10 mouse cellular contexts compared by ENCODE assay signal in genomic region chr8:103912983-103913926, GRCm38 (mm10).
DNase-seq lines count a peak whose midpoint lies in the region; ATAC-seq and TF ChIP-seq lines count a peak whose summit lies in the region.
"Had no signal": no experiment of that assay in that cellular context is flagged by ENCODE, and none has a peak within 500 bp of the region (broad histone marks: within the 10 kb centered on the region; RNA-seq: fewer than 3 reads in every experiment).

No protein-coding gene starts in this region.

- H3K9ac ChIP-seq in hindbrain, embryonic 13.5 days: no peak overlapping the region
- H3K9ac ChIP-seq in hindbrain, embryonic 11.5 days (ENCODE audit: low read depth, low read length): no peak overlapping the region
- H3K9ac ChIP-seq: forebrain, embryonic 13.5 days; midbrain, embryonic 12.5 days had no signal

- 0 out of 2 replicates have a peak, but pooled peaks cover 4% of the 10 kb centered on the region for H3K4me1 ChIP-seq in hindbrain, embryonic 13.5 days (replicated peaks)
- H3K4me1 ChIP-seq in hindbrain, embryonic 11.5 days (replicated peaks; ENCODE audit: control insufficient read depth, insufficient read depth, low read length): no peaks in the 10 kb centered on the region
- H3K4me1 ChIP-seq: forebrain, embryonic 13.5 days; midbrain, embryonic 12.5 days had no signal

- no peak overlapping the region for H3K27ac ChIP-seq in hindbrain, embryonic 13.5 days
- H3K27ac ChIP-seq in hindbrain, embryonic 11.5 days (ENCODE audit: low read depth, low read length): no peak overlapping the region
- H3K27ac ChIP-seq: forebrain, embryonic 13.5 days; midbrain, embryonic 12.5 days had no signal

- H3K27me3 ChIP-seq in hindbrain, embryonic 13.5 days: no peaks in the 10 kb centered on the region
- H3K27me3 ChIP-seq in hindbrain, embryonic 11.5 days (ENCODE audit: control insufficient read depth, insufficient read depth, low read length): no peaks in the 10 kb centered on the region
- H3K27me3 ChIP-seq: forebrain, embryonic 13.5 days had no signal

- H3K4me3 ChIP-seq in hindbrain, embryonic 13.5 days: no peak overlapping the region
- no peak overlapping the region for H3K4me3 ChIP-seq in hindbrain, embryonic 11.5 days (ENCODE audit: low read depth, low read length)
- H3K4me3 ChIP-seq: forebrain, embryonic 13.5 days; midbrain, embryonic 12.5 days had no signal

- no peak for TF ChIP-seq POLR2A in brain, embryonic 14.5 days (IDR thresholded peaks at IDR 0.05; ENCODE audit: borderline replicate concordance, extremely low read depth, insufficient read depth, insufficient read length, poor library complexity, severe bottlenecking)

- WGBS in hindbrain, embryonic 13.5 days: 84% methylated on average over 9 of the region's 9 CpGs
- 83% methylated on average over 9 of the region's 9 CpGs for WGBS in hindbrain, embryonic 11.5 days

- TF ChIP-seq CTCF in brain, embryonic 14.5 days (IDR thresholded peaks at IDR 0.05; ENCODE audit: borderline replicate concordance, extremely low read depth, insufficient read depth, insufficient read length): no peak

- no peaks in the 10 kb centered on the region for H3K36me3 ChIP-seq in hindbrain, embryonic 13.5 days
- no peaks in the 10 kb centered on the region for H3K36me3 ChIP-seq in hindbrain, embryonic 11.5 days (ENCODE audit: control insufficient read depth, insufficient read depth, low read length)
- H3K36me3 ChIP-seq: midbrain, embryonic 12.5 days had no signal

- 0 out of 2 replicates have a peak, but pooled peaks have one; percentile 25 for ATAC-seq in hindbrain, embryonic 13.5 days (ENCODE audit: low FRiP score)
- ATAC-seq in hindbrain, embryonic 11.5 days (ENCODE audit: low FRiP score): no peak
- ATAC-seq: forebrain, embryonic 13.5 days had no signal

- H3K9me3 ChIP-seq in hindbrain, embryonic 13.5 days: no peaks in the 10 kb centered on the region
- no peaks in the 10 kb centered on the region for H3K9me3 ChIP-seq in hindbrain, embryonic 11.5 days (ENCODE audit: control insufficient read depth, low read length)
- H3K9me3 ChIP-seq: forebrain, embryonic 13.5 days; midbrain, embryonic 12.5 days had no signal

- no peak for DNase-seq in hindbrain, embryonic 11.5 days (ENCODE audit: low spot score)
- peak; percentile 21 for DNase-seq in brain, embryonic 14.5 days (ENCODE audit: low read depth)
- DNase-seq in heart, adult 8-10 months (ENCODE audit: low spot score): peak; percentile 59
- peak; percentile 12 to 35 for DNase-seq in lung, adult 18-20 months
- DNase-seq in layer of hippocampus, postnatal 36 days: no peak
- DNase-seq in thymus, postnatal 25 days: no peak
- no peak for DNase-seq in layer of hippocampus, postnatal 25 days (ENCODE audit: extremely low spot score in 1 of 2, low spot score in 1 of 2)

- no peak overlapping the region for H3K4me2 ChIP-seq in hindbrain, embryonic 13.5 days
- H3K4me2 ChIP-seq in hindbrain, embryonic 11.5 days (replicated peaks; ENCODE audit: low read depth, low read length): no peak overlapping the region
- H3K4me2 ChIP-seq: forebrain, embryonic 13.5 days; midbrain, embryonic 12.5 days had no signal

Comparison
In these comparisons a context has a peak if more than half of its experiments do, and no peak if none do; other contexts are left out.
1. DNase-seq: peak in brain, embryonic 14.5 days (single experiment), heart, adult 8-10 months (single experiment) and lung, adult 18-20 months (2 of 2); none in hindbrain, embryonic 11.5 days (single experiment), layer of hippocampus, postnatal 36 days (0 of 2), thymus, postnatal 25 days (single experiment) and layer of hippocampus, postnatal 25 days (0 of 2).